Mouse (Mus musculus) liver, embryonic 14.5 days (tissue): Measurements from ENCODE around the gene Mre11a. TPM values are rescaled to one million over a fixed set of nuclear protein-coding genes. Genes with fewer than 3 reads are reported as not detected.
A peak's percentile ranks its signal among the peaks of the same experiment; 100 is the strongest.

ENCODE experiments used
- ATAC-seq: fragments of 200-750 bp; cut with Nextera tagmentation; 2 replicates; pipeline ENCODE4 v1.8.0; 2017; ENCODE audit warnings: moderate number of reproducible peaks, mild to moderate bottlenecking, moderate library complexity; ENCODE audit not compliant: insufficient read depth
- DNase-seq, 3 experiments: peaks; one replicate each; pipeline ENCODE4 v3.0.0-alpha.2; 2012 to 2013; ENCODE audit warnings: low read depth in 3 of 3, low spot score in 3 of 3
- H3K27ac ChIP-seq: fragments of 300-500 bp; sonication (generic); 2 replicates; pipeline ENCODE4 v1.5.1; 2014; ENCODE audit warnings: moderate library complexity, mild to moderate bottlenecking, control low read depth, inconsistent platforms
- H3K27me3 ChIP-seq: fragments of 300-500 bp; sonication (generic); 2 replicates; pipeline ENCODE4 v1.6.1; 2014; ENCODE audit warnings: mild to moderate bottlenecking, low read length, moderate library complexity; ENCODE audit not compliant: control insufficient read depth, insufficient read depth
- H3K36me3 ChIP-seq: fragments of 300-500 bp; sonication (generic); replicated peaks from 2 replicates; pipeline ENCODE4 v1.6.1; 2014; ENCODE audit warnings: low read depth; ENCODE audit not compliant: control insufficient read depth, insufficient read depth
- H3K4me1 ChIP-seq, 2 experiments: fragments of 200-500 bp in 1 of 2; fragments of 300-500 bp in 1 of 2; sonication (generic) in 1 of 2; replicated peaks; 2 replicates each; pipeline ENCODE4 v1.6.1; 2012 to 2014; ENCODE audit warnings: antibody characterized with exemption in 1 of 2, inconsistent platforms in 1 of 2, low read length in 1 of 2; ENCODE audit not compliant: control insufficient read depth in 2 of 2, insufficient read depth in 2 of 2
- H3K4me2 ChIP-seq: fragments of 300-500 bp; sonication (generic); 2 replicates; pipeline ENCODE4 v1.6.1; 2014; ENCODE audit warnings: low read depth, mild to moderate bottlenecking, control low read depth, moderate library complexity
- H3K4me3 ChIP-seq, 2 experiments: fragments of 200-500 bp in 1 of 2; fragments of 300-500 bp in 1 of 2; sonication (generic) in 1 of 2; 2 replicates each; pipeline ENCODE4 v1.5.1; 2012 to 2014; ENCODE audit warnings: low read depth in 2 of 2, low read length in 2 of 2, mild to moderate bottlenecking in 2 of 2, control low read depth in 1 of 2, inconsistent platforms in 1 of 2, moderate library complexity in 1 of 2; ENCODE audit not compliant: insufficient read depth in 1 of 2
- H3K9ac ChIP-seq: fragments of 300-500 bp; sonication (generic); replicated peaks from 2 replicates; pipeline ENCODE4 v1.6.1; 2014; ENCODE audit warnings: mild to moderate bottlenecking, control low read depth, moderate library complexity
- H3K9me3 ChIP-seq: fragments of 300-500 bp; sonication (generic); 2 replicates; pipeline ENCODE4 v1.6.1; 2016; ENCODE audit warnings: low read length, mixed read lengths; ENCODE audit not compliant: control insufficient read depth
- CTCF ChIP-seq: IDR thresholded peaks from 2 replicates; pipeline ENCODE4 v1.5.1; 2016; ENCODE audit warnings: antibody characterized with exemption, low read depth, control low read depth
- EP300 ChIP-seq: IDR thresholded peaks from 2 replicates; pipeline ENCODE4 v1.6.1; 2016; ENCODE audit warnings: antibody characterized with exemption, low read depth
- WGBS: fragments of 180-500 bp; shearing (Covaris S2); extraction: QIAGEN DNeasy Blood & Tissue Kit; methylation state at CpG from one replicate; pipeline ENCODE4 v1.1.7; 2014; ENCODE audit not compliant: insufficient replicate concordance; 5-methylcytosine and 5-hydroxymethylcytosine counted together
- polyA plus RNA-seq, 2 experiments: library from polyadenylated mRNA; depleted of rRNA in 1 of 2; stranded (reverse) in 1 of 2; unstranded in 1 of 2; fragments of >200 nt; fragmentation: Nextera tagmentation in 1 of 2; extraction: Ambion mirVana in 1 of 2; gene quantifications; 2 replicates each; pipeline versions ENCODE4 v1.2.1 to v1.2.3; 2012 to 2014

Gene Mre11a
- polyA plus RNA-seq, 2 experiments = 7.1 to 12.9 TPM

DNA sequence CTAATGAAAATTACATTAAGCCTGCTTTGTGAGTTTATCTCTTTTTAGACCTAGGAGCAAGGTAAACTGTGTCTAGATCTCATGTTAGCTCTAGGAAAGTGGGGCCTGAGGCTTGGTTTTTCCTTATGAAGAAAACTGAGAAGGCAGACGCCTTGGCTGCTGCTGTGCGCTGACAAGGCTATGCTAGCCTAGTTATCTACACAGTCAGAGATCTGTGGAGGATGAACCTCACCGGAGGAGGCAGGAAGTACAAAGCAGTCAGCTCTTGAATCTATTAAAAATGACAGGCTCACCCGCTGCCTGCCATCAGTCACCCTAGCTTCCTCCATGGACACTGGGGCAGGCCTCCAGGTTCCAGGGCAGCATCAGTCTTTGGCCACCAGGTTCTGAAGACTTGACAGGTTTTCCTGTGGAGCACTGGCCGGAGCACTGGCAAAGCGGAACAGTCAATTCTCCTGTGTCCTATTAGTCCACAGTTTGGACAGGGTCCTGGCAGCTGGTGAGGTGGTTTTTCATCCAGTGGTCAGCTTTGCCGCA lies 73.8 kb downstream of the Mre11a start:
- no peak for TF ChIP-seq EP300
- no peak for TF ChIP-seq CTCF
- Histone ChIP-seq H3K36me3 (no peaks in the 10 kb centered on the region), H3K4me3 (no peak overlapping the region), H3K27me3 (peaks cover 35% of the 10 kb centered on the region), H3K4me1 (no peaks in the 10 kb centered on the region), H3K4me2 (no peak overlapping the region), H3K9ac (no peak overlapping the region), H3K9me3 (no peaks in the 10 kb centered on the region), H3K27ac (no peak overlapping the region)
- ATAC-seq (no peak), DNase-seq (no peak)
- WGBS = 36% methylated on average over 7 of the region's 7 CpGs

DNA sequence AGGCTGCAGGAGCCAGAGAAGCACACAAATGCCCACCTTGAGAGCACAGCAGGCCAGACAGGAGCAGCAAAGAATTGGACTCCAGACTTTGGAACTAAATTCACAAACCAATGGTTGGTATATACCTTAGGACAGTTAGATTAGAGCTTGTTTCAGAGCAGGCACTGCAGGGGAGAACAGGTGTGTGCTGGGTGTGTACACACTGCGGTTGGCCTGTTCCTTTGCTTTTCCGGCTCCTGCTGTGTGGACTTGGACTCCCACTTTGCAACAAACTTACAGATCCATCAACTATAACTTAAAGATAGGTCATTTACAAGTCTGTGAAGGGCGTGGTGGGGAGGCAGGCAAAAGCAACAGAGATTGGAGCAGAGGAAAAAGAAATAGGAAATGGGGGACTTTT lies 74.3 kb downstream of the Mre11a start:
- Histone ChIP-seq H3K4me1 (no peaks in the 10 kb centered on the region), H3K9ac (no peak overlapping the region), H3K36me3 (no peaks in the 10 kb centered on the region), H3K4me2 (no peak overlapping the region), H3K27ac (no peak overlapping the region), H3K4me3 (no peak overlapping the region), H3K9me3 (no peaks in the 10 kb centered on the region), H3K27me3 (peaks cover 35% of the 10 kb centered on the region)
- no peak for ATAC-seq
- TF ChIP-seq EP300 = no peak
- TF ChIP-seq CTCF = no peak
- no peak for DNase-seq
- WGBS = 55% methylated on average over 3 of the region's 3 CpGs

DNA sequence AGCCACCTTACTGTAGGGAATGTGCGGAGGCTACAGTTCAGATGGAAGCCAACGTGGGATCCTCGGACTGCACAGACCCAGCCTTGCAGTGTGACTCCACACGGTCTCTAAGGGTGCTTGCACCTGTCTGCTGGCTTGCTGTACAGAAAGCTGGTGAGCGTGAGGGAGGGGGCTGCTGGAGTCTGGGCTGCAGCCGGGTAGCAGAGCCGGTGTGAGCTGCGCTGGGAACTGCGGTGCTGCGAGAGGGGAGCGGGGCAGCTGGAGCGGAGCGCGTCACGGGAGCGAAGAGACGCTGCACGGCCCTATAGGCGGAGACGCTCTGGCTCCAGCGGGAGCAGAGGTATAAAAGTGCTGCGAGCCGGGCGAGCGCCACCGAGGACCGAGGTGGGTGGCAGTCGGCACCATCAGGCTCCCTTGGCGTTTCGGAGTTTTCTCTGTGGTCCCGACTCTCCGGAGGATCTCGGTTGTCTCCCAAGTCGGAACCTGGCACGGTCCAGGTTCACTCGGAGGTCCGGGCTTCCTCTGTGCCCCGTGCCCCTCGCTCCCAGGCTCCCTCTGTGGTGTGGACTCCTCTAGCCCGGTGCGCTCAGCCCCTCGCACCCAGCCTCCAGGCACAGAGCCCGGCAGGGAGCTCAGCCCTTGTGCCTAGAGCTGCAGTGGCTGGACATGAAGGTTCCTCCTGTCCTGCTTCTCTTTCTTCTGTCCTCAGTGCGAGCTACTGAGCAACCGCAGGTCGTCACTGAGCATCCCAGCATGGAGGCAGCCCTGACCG lies 75.6 kb downstream of the Mre11a start, which contains the start of gene Gpr83:
TSS of gene Gpr83 (plus strand) at position 343 of the 772 bp plus-strand sequence.
- DNase-seq (no peak), ATAC-seq (no peak)
- Histone ChIP-seq H3K4me1 (no peaks in the 10 kb centered on the region), H3K9ac (no peak within 1 kb of the TSS), H3K36me3 (no peaks in the 10 kb centered on the region), H3K27me3 (peaks cover 35% of the 10 kb centered on the region), H3K4me3 (peak within 1 kb of the TSS in 1 of 2 experiments; percentile 16; a peak in 2 of 4 replicates), H3K9me3 (no peaks in the 10 kb centered on the region), H3K27ac (no peak within 1 kb of the TSS), H3K4me2 (peak within 1 kb of the TSS; percentile 42)
- 2% methylated on average over 47 of the region's 47 CpGs for WGBS
- TF ChIP-seq EP300 = no peak
- no peak for TF ChIP-seq CTCF

DNA sequence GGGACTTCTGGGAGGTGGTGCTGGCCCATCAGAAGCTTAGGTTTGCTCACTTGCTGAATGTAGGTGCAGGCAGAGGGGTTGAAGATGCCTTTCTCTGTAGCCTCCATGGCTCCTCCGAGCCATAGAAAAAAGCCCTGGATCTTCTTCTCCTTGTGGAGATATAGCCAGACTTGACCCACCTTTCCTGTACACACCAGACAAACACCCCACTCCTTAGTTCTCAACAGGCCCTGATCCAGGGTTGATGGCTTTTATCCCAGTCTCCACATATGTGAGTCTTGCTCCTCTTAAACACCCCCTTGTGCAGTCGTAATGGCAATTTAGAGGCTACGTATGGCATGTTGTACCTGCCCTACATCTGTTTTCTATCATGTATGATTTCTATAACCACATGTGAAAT lies 78.7 kb downstream of the Mre11a start:
- TF ChIP-seq EP300 (no peak), CTCF (no peak)
- H3K27ac ChIP-seq = no peak overlapping the region
- no peaks in the 10 kb centered on the region for H3K36me3 ChIP-seq
- no peaks in the 10 kb centered on the region for H3K9me3 ChIP-seq
- H3K4me2 ChIP-seq = no peak overlapping the region
- H3K9ac ChIP-seq = no peak overlapping the region
- no peak for DNase-seq
- H3K4me3 ChIP-seq = no peak overlapping the region
- H3K4me1 ChIP-seq = no peaks in the 10 kb centered on the region
- 66% methylated on average over 3 of the region's 3 CpGs for WGBS
- no peak for ATAC-seq
- peaks cover 35% of the 10 kb centered on the region for H3K27me3 ChIP-seq

DNA sequence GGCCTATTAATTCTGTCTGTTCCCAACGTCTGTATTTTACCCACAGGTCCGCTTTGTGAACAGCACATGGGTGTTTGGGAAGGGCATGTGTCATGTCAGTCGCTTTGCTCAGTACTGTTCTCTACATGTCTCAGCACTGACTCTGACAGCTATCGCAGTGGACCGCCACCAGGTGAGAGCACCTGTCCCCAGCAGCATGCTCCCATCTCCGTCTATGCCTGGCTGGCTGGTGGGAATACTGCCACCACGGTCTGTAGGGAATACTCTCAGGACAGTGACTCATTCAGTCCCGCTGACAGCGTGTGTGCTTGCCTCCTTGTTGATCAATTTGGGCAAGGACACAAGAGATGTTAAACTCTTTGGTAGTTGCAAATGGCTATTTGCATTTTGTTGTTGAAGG lies 80.3 kb downstream of the Mre11a start:
- no peak for ATAC-seq
- Histone ChIP-seq H3K9ac (no peak overlapping the region), H3K4me1 (no peaks in the 10 kb centered on the region), H3K27ac (no peak overlapping the region), H3K27me3 (peaks cover 22% of the 10 kb centered on the region), H3K9me3 (no peaks in the 10 kb centered on the region), H3K4me2 (no peak overlapping the region), H3K36me3 (no peaks in the 10 kb centered on the region), H3K4me3 (no peak overlapping the region)
- no peak for DNase-seq
- no peak for TF ChIP-seq CTCF
- TF ChIP-seq EP300 = no peak
- 65% methylated on average over 9 of the region's 9 CpGs for WGBS
